Mouse (Mus musculus): ENCODE measurements at regions not wholly inside any gene's neighbourhood (a gene's known extent, or its start where the extent isn't known, plus 50 kb on each side); places are given as distances from the start of the nearest gene placed in this dataset.

- TF ChIP-seq CTCF (IDR thresholded peaks at IDR 0.05; ENCODE audit: insufficient read depth, low read length) (no peak), POLR2A (IDR thresholded peaks at IDR 0.05; ENCODE audit: borderline replicate concordance, extremely low read depth, low read depth, low read length) (no peak)
These were observed 90.6 kb upstream of the C1qtnf7 start for GRCm38 (mm10) chr5:43424551-43425257.

All from lung, adult 2 months (tissue).